Mouse (Mus musculus): Measurements from ENCODE around the gene Chmp5.

- TF ChIP-seq CTCF (IDR thresholded peaks at IDR 0.05; ENCODE audit: borderline replicate concordance, insufficient read depth, low read depth, low read length) = no peak
- TF ChIP-seq POLR2A (IDR thresholded peaks at IDR 0.05; ENCODE audit: borderline replicate concordance, insufficient read depth, low read length) = no peak
These were observed 14.5 kb upstream of the Chmp5 start for GRCm38 (mm10) chr4:40933694-40934093.
